8 mouse cellular contexts compared by ENCODE assay signal in the genomic region with DNA sequence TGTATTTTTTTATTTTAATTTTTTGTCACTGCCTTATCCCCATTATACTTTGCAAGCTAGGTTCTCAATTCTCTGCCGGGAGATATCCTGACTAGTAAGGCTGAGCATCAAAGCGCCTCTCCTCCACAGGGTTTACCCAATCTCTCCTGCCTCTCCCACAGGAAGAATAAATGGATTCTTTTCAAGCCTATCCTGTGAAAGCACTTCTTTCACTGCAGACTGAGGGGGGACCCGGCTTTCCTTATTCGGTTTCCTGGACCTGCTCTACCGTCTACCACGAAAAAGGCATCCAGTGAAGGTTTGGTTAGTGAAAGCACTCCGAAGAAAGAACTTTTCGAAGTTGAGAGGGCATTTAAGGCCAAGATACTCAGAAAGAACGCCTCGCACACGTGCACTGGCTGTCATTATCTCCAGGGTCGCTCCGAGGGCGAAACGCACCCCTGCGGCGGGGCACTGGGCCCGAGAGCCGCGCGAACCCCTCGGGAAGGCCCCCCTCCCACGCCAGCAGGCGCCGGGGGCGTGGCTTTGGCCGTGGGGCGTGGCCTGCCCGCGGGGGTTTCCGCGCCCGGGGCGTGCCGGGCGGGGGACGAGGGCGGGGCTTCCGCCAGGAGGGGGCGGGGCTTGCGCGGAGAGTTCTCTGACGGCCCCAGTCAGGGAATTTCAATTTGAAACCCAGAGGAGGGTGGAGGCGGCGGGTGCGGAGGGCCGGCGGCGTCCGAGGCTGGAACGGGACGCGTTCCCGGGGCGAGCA. TPM values are rescaled to one million over a fixed set of nuclear protein-coding genes. Genes with fewer than 3 reads are reported as not detected.
DNase-seq lines count a peak whose midpoint lies in the region; ATAC-seq lines count a peak whose summit lies in the region.

Epb41l2 (plus strand) TSS at position 591 of the 751 bp plus-strand sequence.

- no peaks in the 10 kb centered on the region; the same call in 1 of the 2 replicates for H3K9me3 ChIP-seq in intestine, embryonic 16.5 days (ENCODE audit: control insufficient read depth, low read length)

- H3K4me1 ChIP-seq in intestine, embryonic 16.5 days (ENCODE audit: control insufficient read depth, insufficient read depth, low read length): peaks cover 9% of the 10 kb centered on the region; the same call in 1 of the 2 replicates

- H3K27me3 ChIP-seq in intestine, embryonic 16.5 days (replicated peaks; ENCODE audit: control insufficient read depth, insufficient read depth, low read length): no peaks in the 10 kb centered on the region

- intact Hi-C loops in left cerebral cortex, postnatal 25 days (cut with DNase I): loop anchor here (1.0 kb wide), 1 partner anchor 62 kb away; no protein-coding TSS in a partner anchor

- peak within 1 kb of the TSS; percentile 90 for H3K9ac ChIP-seq in intestine, embryonic 16.5 days (ENCODE audit: low read depth, low read length)

- ATAC-seq in intestine, embryonic 16.5 days: peak; percentile 94

- no peaks in the 10 kb centered on the region for H3K36me3 ChIP-seq in intestine, embryonic 16.5 days (ENCODE audit: control insufficient read depth, insufficient read depth, low read length)

- WGBS in intestine, embryonic 16.5 days: under 1% methylated on average over 46 of the region's 55 CpGs

- H3K4me2 ChIP-seq in intestine, embryonic 16.5 days (ENCODE audit: low read depth, low read length): peak within 1 kb of the TSS; percentile 77

- peak within 1 kb of the TSS; percentile 83 for H3K4me3 ChIP-seq in intestine, embryonic 16.5 days (ENCODE audit: low read length)

- DNase-seq in adrenal gland, postnatal 10 days: peak; percentile 99
- peak; percentile 97 for DNase-seq in embryo, embryonic 9.5 days (ENCODE audit: extremely low spot score)
- DNase-seq in gastrocnemius, postnatal 4 days (ENCODE audit: low spot score in 2 of 2): peak; percentile 95 to 98
- peak; percentile 86 to 89 for DNase-seq in left cerebral cortex, postnatal 25 days (ENCODE audit: low spot score in 2 of 2)
- DNase-seq in mesoderm, embryonic 11.5 days (ENCODE audit: low read depth, low spot score): peak; percentile 89
- DNase-seq in right cerebral cortex, postnatal 25 days: peak; percentile 89
- peak; percentile 94 to 95 for DNase-seq in urinary bladder, postnatal 36 days (ENCODE audit: low spot score in 2 of 2)

- H3K27ac ChIP-seq in intestine, embryonic 16.5 days (ENCODE audit: low read length): peak within 1 kb of the TSS; percentile 83

RNA-seq across cellular contexts. Expression of gene Epb41l2, which starts in this region (rescaled TPM):
- 100 to 1,000 TPM in 1 of 2 experiments, 10 to 100 TPM in 1; 95.8 to 111 TPM for total RNA-seq in adrenal gland, postnatal 10 days (2021)
- 100 to 1,000 TPM; 169 to 187 TPM for total RNA-seq in gastrocnemius, postnatal 4 days (2021)
- polyA plus RNA-seq in intestine, embryonic 16.5 days (2015; fragmentation: Nextera tagmentation; extraction: Ambion mirVana): 34.6 and 34.7 TPM in 2 replicates
- 100 to 1,000 TPM; 132 to 159 TPM for total RNA-seq in left cerebral cortex, postnatal 25 days (2021)

Comparison
In these comparisons a context has a peak if more than half of its experiments do, and no peak if none do; other contexts are left out.
1. Peak in every context shown above with its lines: DNase-seq, ATAC-seq, H3K4me3 ChIP-seq and H3K27ac ChIP-seq.